Mouse (Mus musculus): ENCODE measurements around the gene Poldip2.
A peak's percentile ranks its signal among the peaks of the same experiment; 100 is the strongest.
"Not testable (repeated sequence)": the region's sequence is repeated elsewhere in the genome, so short reads cannot be mapped to it uniquely, and the experiment has no call there.

The Poldip2 gene

DNA sequence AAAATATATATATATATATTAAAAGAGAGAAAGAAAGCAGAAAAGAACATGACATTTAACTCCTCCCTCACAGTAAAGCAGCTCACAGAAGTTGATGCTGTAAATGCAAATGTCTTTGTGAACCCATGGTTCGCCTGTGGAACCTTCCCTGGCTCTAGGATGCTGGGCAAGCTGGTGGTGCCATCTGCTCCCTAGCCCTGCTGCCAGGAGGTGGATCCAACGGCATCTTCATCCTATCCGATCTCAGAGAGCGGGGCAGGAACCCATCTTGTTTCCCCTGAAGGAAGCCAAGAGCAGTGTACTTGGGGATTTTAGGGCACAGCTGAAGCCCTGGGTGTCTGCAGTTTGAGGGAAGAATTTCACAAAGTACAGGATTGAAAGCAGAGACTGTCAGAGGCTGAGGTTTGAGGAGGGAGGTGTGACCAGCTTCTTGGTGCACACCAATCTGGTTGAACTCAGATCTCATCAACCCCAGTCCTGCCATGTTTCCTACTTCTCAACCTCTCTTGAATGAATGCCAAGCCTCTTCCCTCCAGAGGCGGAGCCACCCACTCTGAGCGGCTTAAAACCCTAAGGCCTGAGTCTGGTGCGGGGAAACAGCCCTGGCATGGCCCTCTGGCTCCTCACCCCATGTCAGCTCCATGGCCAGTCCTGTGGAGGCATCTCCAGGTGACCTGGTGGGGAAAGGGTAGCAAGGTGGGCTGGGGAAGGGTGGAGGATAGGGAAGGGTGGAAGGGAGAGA is 8.9 kb upstream of the Poldip2 start, which contains the start of gene Sebox:
Gene Sebox, plus strand, starts transcription at position 539 of the 742 bp plus-strand sequence.
- no peak for DNase-seq

- DNase-seq: no peak
Observed at GRCm38 (mm10) chr11:78505430-78505829, 6.6 kb upstream of the Poldip2 start.

DNA sequence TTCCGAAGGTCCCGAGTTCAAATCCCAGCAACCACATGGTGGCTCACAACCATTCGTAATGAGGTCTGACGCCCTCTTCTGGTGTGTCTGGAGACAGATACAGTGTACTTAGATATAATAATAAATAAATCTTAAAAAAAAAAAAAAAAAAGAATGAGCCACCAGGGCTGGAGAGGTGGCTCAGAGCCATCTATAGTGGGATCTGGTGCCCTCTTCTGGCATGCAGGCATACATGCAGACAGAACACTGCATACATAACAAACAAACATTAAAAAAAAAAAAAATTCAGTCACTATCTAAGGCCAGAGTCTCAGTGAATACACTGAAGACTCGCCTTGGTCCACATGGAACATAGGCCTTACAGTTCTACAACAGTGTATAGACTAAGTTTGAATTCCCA is 2.8 kb upstream of the Poldip2 start:
- DNase-seq: peak; percentile 47

DNA sequence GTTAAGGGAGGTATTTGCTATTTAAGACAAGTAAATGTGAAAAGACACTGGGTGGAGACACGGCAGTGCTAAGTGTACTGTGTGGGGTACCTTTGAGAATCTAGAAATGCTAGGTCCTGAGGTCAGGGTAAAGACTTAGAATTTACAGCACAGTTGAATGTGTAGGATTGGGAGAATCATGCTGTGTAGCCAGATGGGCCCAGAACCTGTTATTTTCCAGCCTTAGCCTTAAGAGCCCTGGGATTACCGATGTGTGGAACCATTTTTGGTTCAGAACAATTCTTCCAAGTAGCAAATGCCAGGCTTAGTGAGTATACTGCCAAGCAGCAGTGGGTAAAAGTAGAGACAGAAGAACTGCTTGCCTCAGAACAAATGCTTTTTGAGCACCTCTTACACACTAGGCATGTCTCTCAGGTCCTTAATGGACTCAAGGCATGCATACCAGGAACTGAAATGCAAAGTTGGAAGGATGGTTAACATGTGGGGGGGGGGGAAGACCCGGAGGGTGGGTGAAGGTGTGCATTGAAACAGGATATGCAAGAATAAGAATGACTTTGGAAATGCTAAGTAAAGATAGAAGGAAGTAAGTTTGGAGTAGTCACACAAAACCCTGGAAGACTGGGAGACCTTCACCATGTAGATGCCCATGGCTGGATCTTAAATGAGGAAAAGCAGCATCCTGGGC is 1.3 kb downstream of the Poldip2 start:
- DNase-seq: no peak

GRCm38 (mm10) chr11:78515549-78516325 is 3.7 kb downstream of the Poldip2 start:
- DNase-seq: no peak

- no peak for DNase-seq
Observed at GRCm38 (mm10) chr11:78518931-78519330, 6.9 kb downstream of the Poldip2 start.

DNA sequence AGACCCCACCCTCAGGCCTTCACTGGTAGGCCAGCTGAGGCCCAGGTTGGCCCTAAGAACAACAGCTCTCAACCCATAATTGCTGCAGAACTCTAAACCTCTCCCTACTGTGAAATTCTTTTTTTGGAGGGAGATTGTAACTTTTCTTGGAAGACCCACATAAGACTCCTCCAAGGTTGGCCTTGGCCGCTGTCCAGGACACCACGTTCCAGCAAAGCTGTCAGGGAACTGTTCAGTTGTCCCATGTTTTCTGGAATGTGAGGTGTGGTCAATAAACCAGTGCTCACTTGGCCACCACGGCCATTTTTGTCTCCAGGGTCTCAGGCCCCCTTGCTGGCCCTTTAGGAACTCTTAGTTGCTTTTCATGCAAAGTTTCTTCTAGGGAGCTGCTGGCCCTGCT is 9.9 kb downstream of the Poldip2 start:
- no peak for DNase-seq

- peak; percentile 49 for DNase-seq
Observed at GRCm38 (mm10) chr11:78522481-78522997, 10.5 kb downstream of the Poldip2 start.

- peak; percentile 58 for DNase-seq
Observed at GRCm38 (mm10) chr11:78523241-78523955, 11.4 kb downstream of the Poldip2 start.

DNA sequence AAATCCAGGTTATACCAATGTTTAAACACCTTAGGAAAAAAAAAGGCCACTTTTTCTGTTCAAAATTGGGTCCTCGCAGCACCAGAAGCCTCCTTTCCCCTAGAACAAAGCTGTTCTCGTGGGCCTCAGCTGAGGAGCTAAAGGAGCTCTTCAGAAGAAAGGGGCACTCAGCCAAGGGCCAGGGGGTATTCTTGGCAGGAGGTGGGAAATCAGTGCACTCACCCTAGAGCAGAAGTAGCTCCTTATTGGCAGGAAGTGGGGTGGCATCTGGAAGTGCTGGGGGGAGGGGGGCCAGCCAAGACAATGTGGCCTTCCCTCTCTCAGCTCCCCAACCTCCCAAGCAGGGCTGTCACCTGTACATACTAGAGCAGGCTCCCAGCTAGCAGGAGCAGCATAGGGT is 12.8 kb downstream of the Poldip2 start:
- peak; percentile 65 for DNase-seq

DNA sequence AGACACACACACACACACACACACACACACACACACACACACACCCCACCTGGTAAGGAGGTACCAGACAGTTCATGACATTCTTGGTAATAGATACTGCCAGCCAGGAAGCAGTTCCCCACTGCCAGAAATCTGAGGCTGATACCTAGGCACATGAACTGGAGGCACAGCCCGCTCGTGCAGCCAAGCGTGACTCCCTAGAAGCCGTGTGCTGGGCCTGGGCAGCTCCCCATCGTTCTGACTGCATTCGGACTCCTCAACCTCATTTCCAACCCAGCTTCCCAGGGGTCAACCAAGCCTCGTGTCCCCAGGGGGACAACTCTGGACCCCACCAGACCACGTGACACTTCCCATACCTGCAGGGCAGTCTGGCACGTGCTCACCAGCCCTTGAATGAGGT is 16.7 kb downstream of the Poldip2 start:
- DNase-seq: no peak

GRCm38 (mm10) chr11:78530001-78530400 is 18.0 kb downstream of the Poldip2 start:
- DNase-seq: no peak

GRCm38 (mm10) chr11:78531046-78531445 is 19.1 kb downstream of the Poldip2 start:
- DNase-seq: peak; percentile 78

- DNase-seq: not testable (repeated sequence)
Observed at GRCm38 (mm10) chr11:78531515-78531914, 19.5 kb downstream of the Poldip2 start.

DNA sequence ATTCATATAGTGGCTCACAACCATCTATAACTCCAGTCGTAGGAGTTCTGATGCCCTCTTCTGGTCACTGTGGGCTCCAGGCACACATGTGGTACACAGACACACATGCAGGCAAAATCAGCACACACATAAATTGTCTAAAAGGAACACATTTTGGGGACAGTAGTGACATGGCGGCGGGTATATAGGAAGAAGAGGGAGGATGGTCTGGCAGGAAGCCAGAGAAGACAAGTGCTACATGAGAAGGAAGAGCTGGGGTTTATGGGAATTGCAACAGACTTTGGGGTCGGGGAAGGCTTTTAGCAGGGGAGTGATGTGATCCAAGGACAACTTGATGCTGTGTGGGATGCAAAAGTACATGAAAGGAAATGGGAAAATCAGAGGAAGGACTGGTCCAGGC is 22.5 kb downstream of the Poldip2 start:
- no peak for DNase-seq

DNA sequence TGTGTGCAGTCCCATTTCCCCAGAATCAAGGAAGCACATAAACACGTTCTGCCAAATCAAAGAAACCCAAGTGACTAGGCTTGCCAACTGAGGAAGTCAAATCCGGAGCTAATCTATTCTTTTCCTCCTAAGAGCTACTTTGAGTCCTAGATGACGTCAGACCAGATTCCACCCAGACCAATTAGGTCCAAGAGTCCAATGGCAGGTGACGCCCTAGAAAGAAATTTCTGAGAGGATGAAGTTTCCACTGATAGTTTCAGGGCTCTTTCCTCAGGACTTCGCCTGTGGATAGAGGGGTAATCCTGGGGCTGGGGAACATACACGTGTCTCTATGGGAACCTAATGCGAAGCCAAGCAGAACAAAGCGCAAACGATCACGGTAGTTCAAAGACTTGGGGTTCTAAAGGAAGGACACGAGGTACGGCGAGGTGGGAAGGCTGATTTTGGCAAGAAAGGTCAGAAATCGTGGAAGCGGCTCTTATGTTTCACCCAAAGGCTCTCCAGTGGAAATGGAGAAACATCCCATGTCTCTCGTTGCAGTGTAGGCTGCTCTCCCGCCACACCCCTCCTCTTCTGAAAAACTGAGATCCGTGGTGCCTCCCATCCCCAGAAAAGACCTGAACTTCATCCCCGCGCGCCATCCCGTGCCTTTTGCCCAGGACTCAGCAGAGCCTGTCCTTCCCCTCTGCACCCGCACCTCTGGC is 23.5 kb downstream of the Poldip2 start:
- DNase-seq: peak; percentile 75

DNA sequence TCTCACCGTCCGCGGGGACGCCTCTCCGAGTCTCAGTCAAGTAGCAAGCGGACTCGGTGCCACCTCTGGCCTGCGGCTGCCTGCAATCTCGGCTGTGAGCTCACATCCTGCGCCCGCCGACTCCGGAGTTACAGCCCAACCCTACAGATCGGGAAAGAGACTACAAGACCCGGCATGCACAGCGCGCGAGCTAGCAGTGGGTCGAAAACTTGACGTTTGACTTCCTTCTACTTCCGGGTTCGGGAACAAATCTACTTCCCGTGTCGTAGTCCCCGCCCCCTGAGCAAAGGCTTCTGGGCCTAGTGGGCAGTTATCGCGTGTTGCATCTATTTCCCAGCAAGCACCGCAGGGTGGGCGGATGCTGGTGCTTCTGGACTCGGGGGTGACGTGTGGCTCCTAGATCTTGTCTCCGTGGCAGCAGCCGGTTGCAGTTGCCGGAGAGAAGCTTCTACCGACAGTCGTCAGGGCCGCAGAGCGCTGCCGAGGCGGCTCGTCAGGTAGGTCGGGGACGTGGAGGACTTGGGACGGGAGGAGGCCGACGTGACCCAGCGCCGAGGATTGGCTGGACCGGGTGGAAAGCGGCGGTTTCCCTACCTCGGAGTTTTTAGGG is 24.2 kb downstream of the Poldip2 start, which contains the start of the genes Tnfaip1 and Ift20:
Gene Tnfaip1, minus strand, starts transcription at position 253 of the 610 bp plus-strand sequence.
Gene Ift20, plus strand, starts transcription at position 282 of the 610 bp plus-strand sequence.
- DNase-seq: peak; percentile 99

DNA sequence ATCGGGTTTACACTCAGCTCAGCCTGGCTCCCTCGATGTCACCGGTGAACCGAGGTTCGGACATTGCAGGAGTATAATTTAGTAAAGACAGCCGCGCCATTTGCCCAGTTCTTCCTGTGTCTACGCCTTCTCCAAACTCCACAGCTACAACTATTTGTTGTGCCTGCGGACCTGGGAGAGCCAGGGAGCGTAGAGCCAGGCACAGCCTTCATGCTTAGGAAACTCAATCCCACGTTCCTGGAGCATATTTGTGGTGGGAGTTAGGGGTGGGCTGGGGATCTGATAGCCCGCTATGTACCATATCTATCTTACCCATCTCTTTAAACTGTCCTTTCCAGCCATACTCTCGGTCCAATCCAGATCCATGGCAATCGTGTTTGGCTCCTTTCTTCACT is 24.7 kb downstream of the Poldip2 start:
- no peak for DNase-seq

DNA sequence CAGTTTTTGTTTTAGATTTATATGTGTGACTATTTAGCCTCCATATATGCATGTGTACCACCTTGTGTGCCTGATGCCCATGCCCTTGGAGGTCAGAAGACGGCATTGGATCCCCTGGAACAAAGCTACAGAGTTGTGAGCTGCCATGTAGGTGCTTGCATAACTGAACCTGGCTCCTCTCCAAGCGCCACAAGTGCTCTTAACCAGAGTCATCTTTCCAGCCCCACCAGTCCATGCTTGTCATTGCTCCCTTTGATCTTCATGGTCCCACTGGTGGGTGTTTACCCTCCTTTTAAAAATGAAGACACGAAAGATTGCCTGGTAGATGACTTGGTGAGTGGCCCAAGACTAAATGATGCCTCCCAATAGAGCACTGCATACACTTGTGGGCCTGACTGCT is 28.4 kb downstream of the Poldip2 start:
- peak; percentile 41 for DNase-seq

GRCm38 (mm10) chr11:78544449-78545111 is 32.6 kb downstream of the Poldip2 start:
- DNase-seq: no peak

- no peak for DNase-seq
Observed at GRCm38 (mm10) chr11:78545181-78545580, 33.2 kb downstream of the Poldip2 start.

Measured in lung, postnatal 10 days (tissue).